Mouse (Mus musculus): Measurements from ENCODE around the gene Gm17660.

GRCm38 (mm10) chr5:104021597-104022378, 55.6 kb downstream of the Gm17660 start, which contains the start of gene Hsd17b11:
- TF ChIP-seq POLR2A (IDR thresholded peaks at IDR 0.05; ENCODE audit: extremely low read depth, insufficient read depth, low read length) (peak; percentile 57), CTCF (IDR thresholded peaks at IDR 0.05; ENCODE audit: extremely low read depth, insufficient read depth, low read length) (no peak)
